Mouse (Mus musculus) embryo, embryonic 11.5 days (tissue): ENCODE data around the gene Mgat2.
"Not testable (repeated sequence)": the region's sequence is repeated elsewhere in the genome, so short reads cannot be mapped to it uniquely, and the experiment has no call there.

Experiments
- DNase-seq: peaks from one replicate; pipeline ENCODE4 v3.0.0-alpha.2; 2012; ENCODE audit warnings: low read depth, low spot score

Gene Mgat2

GRCm38 (mm10) chr12:69183583-69184308 lies at the start of gene Mgat2, which contains the start of gene Rpl36al:
Gene Mgat2, plus strand, starts transcription at chr12:69184157.
Gene Rpl36al, minus strand, starts transcription at chr12:69184083.
- DNase-seq: peak; percentile 97

- DNase-seq: no peak
These were observed 44.8 kb upstream of the Mgat2 start for GRCm38 (mm10) chr12:69139201-69139600.

- no peak for DNase-seq
These were observed 44.1 kb upstream of the Mgat2 start for GRCm38 (mm10) chr12:69139841-69140240.

GRCm38 (mm10) chr12:69143460-69143859 lies 40.5 kb upstream of the Mgat2 start:
- DNase-seq: no peak

- no peak for DNase-seq
These were observed 36.7 kb upstream of the Mgat2 start for GRCm38 (mm10) chr12:69147166-69147735.

- no peak for DNase-seq
These were observed 33.9 kb upstream of the Mgat2 start for GRCm38 (mm10) chr12:69150049-69150448.

- DNase-seq: no peak
These were observed 28.0 kb upstream of the Mgat2 start for GRCm38 (mm10) chr12:69155923-69156322.

- DNase-seq: no peak
These were observed 27.5 kb upstream of the Mgat2 start for GRCm38 (mm10) chr12:69156436-69156835.

- DNase-seq: no peak
These were observed 26.9 kb upstream of the Mgat2 start for GRCm38 (mm10) chr12:69157107-69157506.

GRCm38 (mm10) chr12:69158366-69158764 lies 25.6 kb upstream of the Mgat2 start:
- DNase-seq: no peak

- DNase-seq: peak; percentile 100
These were observed 25.0 kb upstream of the Mgat2 start, which contains the start of gene Rps29 for GRCm38 (mm10) chr12:69158765-69159577. Gene Rps29, minus strand, starts transcription at chr12:69159186.

GRCm38 (mm10) chr12:69159578-69159940 lies 24.4 kb upstream of the Mgat2 start:
- peak; percentile 71 for DNase-seq

GRCm38 (mm10) chr12:69160677-69161076 lies 23.3 kb upstream of the Mgat2 start:
- not testable (repeated sequence) for DNase-seq

- DNase-seq: not testable (repeated sequence)
These were observed 20.4 kb upstream of the Mgat2 start for GRCm38 (mm10) chr12:69163586-69163985.

- DNase-seq: no peak
These were observed 19.1 kb upstream of the Mgat2 start for GRCm38 (mm10) chr12:69164904-69165303.

GRCm38 (mm10) chr12:69166861-69167581 lies 16.9 kb upstream of the Mgat2 start:
- not testable (repeated sequence) for DNase-seq

- DNase-seq: no peak
These were observed 16.1 kb upstream of the Mgat2 start for GRCm38 (mm10) chr12:69167656-69168460.

- DNase-seq: peak; percentile 65
These were observed 15.4 kb upstream of the Mgat2 start, which contains the start of gene Lrr1 for GRCm38 (mm10) chr12:69168461-69169106. Gene Lrr1, plus strand, starts transcription at chr12:69168814.

- DNase-seq: no peak
These were observed 12.7 kb upstream of the Mgat2 start for GRCm38 (mm10) chr12:69171307-69171706.

GRCm38 (mm10) chr12:69175975-69176374 lies 8.0 kb upstream of the Mgat2 start:
- no peak for DNase-seq
